Mouse (Mus musculus): ENCODE data around the gene P2ry6. TPM values are rescaled to one million over a fixed set of nuclear protein-coding genes. Genes with fewer than 3 reads are reported as not detected.

P2ry6 gene
- polyA plus RNA-seq, 1 experiment from 2014 or later = 1.9 TPM

GRCm38 (mm10) chr7:100999623-101000022 is 25.2 kb upstream of the P2ry6 start:
- H3K9ac ChIP-seq = no peak overlapping the region
- no peaks in the 10 kb centered on the region for H3K27me3 ChIP-seq
- 84% methylated on average over 5 of the region's 5 CpGs for WGBS
- no peak overlapping the region for H3K4me3 ChIP-seq (replicated peaks)
- H3K4me2 ChIP-seq = no peak overlapping the region
- H3K4me1 ChIP-seq = no peaks in the 10 kb centered on the region
- H3K27ac ChIP-seq = no peak overlapping the region
- H3K9me3 ChIP-seq = no peaks in the 10 kb centered on the region
- H3K36me3 ChIP-seq (replicated peaks) = no peaks in the 10 kb centered on the region
- no peak for ATAC-seq (ENCODE audit: low FRiP score)

DNA sequence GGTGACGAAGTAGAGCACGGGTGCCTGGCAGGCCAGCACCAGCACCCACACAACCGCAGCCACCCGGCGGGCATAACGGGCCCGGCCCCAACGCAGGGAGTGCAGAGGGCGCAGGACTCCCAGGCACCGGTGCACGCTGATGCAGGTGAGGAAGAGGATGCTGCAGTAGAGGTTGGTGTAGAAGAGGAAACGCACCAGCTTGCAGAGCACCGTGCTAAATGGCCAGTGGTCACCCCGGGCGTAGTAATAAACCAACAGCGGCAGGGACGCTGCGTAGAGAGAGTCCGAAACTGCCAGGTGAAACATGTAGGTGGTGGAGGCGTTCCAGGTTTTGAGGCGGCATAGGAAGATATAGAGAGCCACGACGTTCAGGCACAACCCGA is 24.1 kb upstream of the P2ry6 start:
- H3K27ac ChIP-seq = no peak overlapping the region
- WGBS = 91% methylated on average over 24 of the region's 24 CpGs
- H3K9ac ChIP-seq = no peak overlapping the region
- H3K9me3 ChIP-seq = no peaks in the 10 kb centered on the region
- no peak overlapping the region for H3K4me2 ChIP-seq
- no peak overlapping the region for H3K4me3 ChIP-seq (replicated peaks)
- H3K27me3 ChIP-seq = no peaks in the 10 kb centered on the region
- no peaks in the 10 kb centered on the region for H3K4me1 ChIP-seq
- no peak for ATAC-seq (ENCODE audit: low FRiP score)
- H3K36me3 ChIP-seq (replicated peaks) = no peaks in the 10 kb centered on the region

DNA sequence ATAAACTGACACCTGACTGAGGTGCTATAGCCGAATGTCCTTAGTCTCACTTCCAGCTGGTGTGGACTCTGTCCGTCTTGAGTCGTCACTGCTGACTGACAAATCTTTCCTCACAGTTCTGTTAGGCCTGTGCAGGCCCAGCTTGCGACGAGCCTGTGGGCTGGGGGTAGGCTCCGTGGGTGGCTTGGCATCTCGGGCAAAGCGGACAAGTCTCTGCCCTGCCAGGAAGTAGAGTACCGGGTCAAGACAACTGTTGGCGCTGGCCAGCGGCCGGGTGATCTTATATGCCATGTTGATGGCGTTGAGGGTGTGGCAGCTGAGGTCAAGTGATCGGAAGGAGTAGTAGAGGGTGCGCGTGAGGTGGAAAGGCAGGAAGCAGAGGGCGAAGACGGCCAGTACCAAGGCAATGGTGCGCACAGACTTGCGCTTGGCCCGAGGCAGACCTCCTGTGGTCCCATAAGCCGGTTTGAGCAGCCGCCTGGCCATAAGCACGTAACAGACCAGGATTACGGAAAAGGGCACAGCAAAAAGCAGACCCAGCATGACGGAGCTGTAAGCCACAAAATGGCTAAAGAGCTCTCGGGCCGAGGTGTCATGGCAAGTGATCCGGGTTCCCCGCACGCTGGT is 23.6 kb upstream of the P2ry6 start:
- Histone ChIP-seq H3K27ac (no peak overlapping the region), H3K27me3 (no peaks in the 10 kb centered on the region), H3K9me3 (no peaks in the 10 kb centered on the region), H3K9ac (no peak overlapping the region), H3K36me3 (replicated peaks) (no peaks in the 10 kb centered on the region), H3K4me1 (no peaks in the 10 kb centered on the region), H3K4me2 (no peak overlapping the region), H3K4me3 (replicated peaks) (no peak overlapping the region)
- WGBS = 87% methylated on average over 31 of the region's 31 CpGs
- no peak for ATAC-seq (ENCODE audit: low FRiP score)

DNA sequence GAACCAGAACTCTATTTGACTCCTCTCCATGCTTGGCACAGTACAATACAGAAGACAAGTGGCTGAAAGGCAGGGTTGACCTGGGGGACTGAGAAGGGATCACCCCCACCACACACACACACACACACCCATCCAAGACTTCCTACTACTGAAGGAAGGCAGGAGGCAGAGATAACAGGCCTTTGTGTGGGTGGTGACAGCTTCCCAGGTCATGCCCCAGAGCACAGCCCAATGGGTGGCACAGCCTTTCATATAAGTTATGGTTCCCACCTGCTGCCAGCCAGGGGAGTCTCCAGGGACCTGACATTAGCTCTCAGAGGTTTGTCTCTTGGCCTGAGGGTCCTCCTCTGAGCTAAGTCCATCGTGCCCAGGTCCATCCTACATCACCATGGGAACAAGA is 22.8 kb upstream of the P2ry6 start:
- ATAC-seq (ENCODE audit: low FRiP score) = no peak
- H3K9ac ChIP-seq = no peak overlapping the region
- H3K9me3 ChIP-seq = no peaks in the 10 kb centered on the region
- H3K4me1 ChIP-seq = no peaks in the 10 kb centered on the region
- no peak overlapping the region for H3K4me2 ChIP-seq
- H3K27me3 ChIP-seq = no peaks in the 10 kb centered on the region
- H3K4me3 ChIP-seq (replicated peaks) = no peak overlapping the region
- 73% methylated on average over 1 of the region's 1 CpGs for WGBS
- no peaks in the 10 kb centered on the region for H3K36me3 ChIP-seq (replicated peaks)
- H3K27ac ChIP-seq = no peak overlapping the region

- H3K9ac ChIP-seq = no peak overlapping the region
- H3K9me3 ChIP-seq = no peaks in the 10 kb centered on the region
- H3K4me2 ChIP-seq = no peak overlapping the region
- no peak overlapping the region for H3K27ac ChIP-seq
- H3K4me1 ChIP-seq = peaks cover 2% of the 10 kb centered on the region; the same call in 1 of the 2 replicates
- ATAC-seq (ENCODE audit: low FRiP score) = no peak
- no peaks in the 10 kb centered on the region for H3K27me3 ChIP-seq
- H3K4me3 ChIP-seq (replicated peaks) = no peak overlapping the region
- no peaks in the 10 kb centered on the region for H3K36me3 ChIP-seq (replicated peaks)
- 83% methylated on average over 3 of the region's 3 CpGs for WGBS
These were observed 21.5 kb upstream of the P2ry6 start for GRCm38 (mm10) chr7:100995951-100996350.

GRCm38 (mm10) chr7:100995260-100995864 is 20.9 kb upstream of the P2ry6 start:
- Histone ChIP-seq H3K27ac (no peak overlapping the region), H3K4me1 (peaks cover 8% of the 10 kb centered on the region), H3K36me3 (replicated peaks) (no peaks in the 10 kb centered on the region), H3K4me3 (replicated peaks) (no peak overlapping the region), H3K9ac (no peak overlapping the region), H3K4me2 (no peak overlapping the region), H3K9me3 (no peaks in the 10 kb centered on the region), H3K27me3 (no peaks in the 10 kb centered on the region)
- 86% methylated on average over 7 of the region's 7 CpGs for WGBS
- ATAC-seq (ENCODE audit: low FRiP score) = no peak

- no peaks in the 10 kb centered on the region for H3K9me3 ChIP-seq
- H3K9ac ChIP-seq = no peak overlapping the region
- no peak overlapping the region for H3K4me3 ChIP-seq (replicated peaks)
- H3K27ac ChIP-seq = no peak overlapping the region
- no peaks in the 10 kb centered on the region for H3K27me3 ChIP-seq
- H3K4me1 ChIP-seq = peaks cover 8% of the 10 kb centered on the region
- H3K36me3 ChIP-seq (replicated peaks) = no peaks in the 10 kb centered on the region
- no peak overlapping the region for H3K4me2 ChIP-seq
- no peak for ATAC-seq (ENCODE audit: low FRiP score)
- WGBS = 37% methylated on average over 4 of the region's 4 CpGs
These were observed 18.7 kb upstream of the P2ry6 start for GRCm38 (mm10) chr7:100993166-100993565.

DNA sequence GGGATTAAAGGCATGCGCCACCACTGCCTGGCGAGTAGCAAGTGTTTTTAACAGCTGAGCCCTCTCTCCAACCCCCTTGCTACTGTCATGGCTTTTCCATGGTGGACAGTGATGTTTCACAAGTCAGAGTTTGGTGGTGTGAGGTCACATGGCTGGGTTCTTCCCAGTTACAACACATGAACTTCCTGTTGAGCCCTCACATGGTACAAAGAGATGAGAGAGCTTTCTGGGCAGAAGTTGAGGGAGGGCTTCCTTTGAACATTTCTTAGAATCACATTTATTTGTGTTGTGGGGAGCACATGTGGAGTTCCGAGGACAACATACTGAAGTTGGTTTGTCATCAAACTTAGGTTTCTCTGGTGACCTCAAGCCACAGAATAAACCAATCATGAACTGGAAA is 17.5 kb upstream of the P2ry6 start:
- H3K9me3 ChIP-seq = no peaks in the 10 kb centered on the region
- H3K9ac ChIP-seq = no peak overlapping the region
- H3K36me3 ChIP-seq (replicated peaks) = no peaks in the 10 kb centered on the region
- H3K4me2 ChIP-seq = no peak overlapping the region
- no peak overlapping the region for H3K4me3 ChIP-seq (replicated peaks)
- whole genome bisulfite sequencing = 92% methylated on average over 3 of the region's 3 CpGs
- H3K27ac ChIP-seq = no peak overlapping the region
- peaks cover 8% of the 10 kb centered on the region for H3K4me1 ChIP-seq
- H3K27me3 ChIP-seq = no peaks in the 10 kb centered on the region
- ATAC-seq (ENCODE audit: low FRiP score) = no peak

- no peaks in the 10 kb centered on the region for H3K36me3 ChIP-seq (replicated peaks)
- H3K4me2 ChIP-seq = no peak overlapping the region
- no peak overlapping the region for H3K27ac ChIP-seq
- H3K9ac ChIP-seq = no peak overlapping the region
- peaks cover 8% of the 10 kb centered on the region for H3K4me1 ChIP-seq
- WGBS = 30% methylated on average over 9 of the region's 9 CpGs
- no peaks in the 10 kb centered on the region for H3K9me3 ChIP-seq
- no peaks in the 10 kb centered on the region for H3K27me3 ChIP-seq
- ATAC-seq (ENCODE audit: low FRiP score) = no peak
- H3K4me3 ChIP-seq (replicated peaks) = no peak overlapping the region
These were observed 16.3 kb upstream of the P2ry6 start for GRCm38 (mm10) chr7:100990636-100991311.

GRCm38 (mm10) chr7:100988092-100988491 is 13.6 kb upstream of the P2ry6 start:
- peaks cover 21% of the 10 kb centered on the region for H3K4me1 ChIP-seq
- H3K27me3 ChIP-seq = no peaks in the 10 kb centered on the region
- 0 out of 2 replicates have a peak, but pooled peaks have one; percentile 53 for ATAC-seq (ENCODE audit: low FRiP score)
- no peak overlapping the region for H3K9ac ChIP-seq
- no peak overlapping the region for H3K4me2 ChIP-seq
- H3K27ac ChIP-seq = no peak overlapping the region
- no peaks in the 10 kb centered on the region for H3K9me3 ChIP-seq
- H3K4me3 ChIP-seq (replicated peaks) = no peak overlapping the region
- no peaks in the 10 kb centered on the region for H3K36me3 ChIP-seq (replicated peaks)
- WGBS = 24% methylated on average over 9 of the region's 9 CpGs

DNA sequence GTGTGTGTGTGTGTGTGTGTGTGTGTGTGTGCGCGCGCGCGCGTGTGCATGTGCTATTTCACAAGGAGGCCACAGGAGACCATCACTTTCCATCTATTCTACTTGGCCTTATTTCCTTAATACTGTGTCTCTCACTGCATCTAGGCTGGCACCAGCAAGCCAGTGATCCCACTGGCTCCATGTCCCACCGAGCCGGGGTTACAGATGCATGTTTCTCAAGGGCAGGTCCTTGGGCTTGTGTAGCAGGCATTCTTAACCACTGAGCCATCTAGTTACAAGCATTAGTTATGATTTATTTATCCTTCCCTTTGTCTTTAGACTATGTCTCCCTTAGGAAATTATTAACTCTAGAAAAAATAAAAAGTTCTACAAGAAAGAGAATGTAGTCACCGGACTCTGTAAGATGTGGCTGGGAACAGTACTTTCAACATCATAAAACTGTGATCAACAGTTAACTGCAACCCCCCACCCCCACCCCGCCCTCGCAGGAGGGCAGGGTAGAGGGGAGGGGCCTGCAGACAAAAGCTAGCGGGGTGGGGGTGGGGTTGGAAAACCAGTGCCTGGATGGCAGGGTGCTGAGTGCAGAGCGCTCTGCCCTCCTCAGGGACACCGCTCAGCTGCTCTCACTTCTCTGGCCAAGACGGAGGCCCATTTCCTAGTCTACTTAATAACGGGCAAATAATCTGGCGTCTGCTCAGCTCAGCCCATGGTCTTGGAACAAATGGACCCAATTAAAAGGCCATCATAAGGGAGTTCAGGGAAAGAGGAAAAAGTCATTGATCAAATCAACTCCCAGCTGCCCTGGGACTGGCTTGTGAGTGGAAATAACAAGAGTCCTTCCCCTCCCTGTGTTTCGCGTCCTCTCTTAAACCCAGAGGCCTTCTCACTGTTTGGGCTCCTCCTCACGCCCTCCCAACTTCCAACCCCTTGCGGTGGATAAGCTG is 10.3 kb upstream of the P2ry6 start:
- Histone ChIP-seq H3K9ac (peak overlapping the region; percentile 21; the same call in 1 of the 2 replicates), H3K27ac (no peak overlapping the region), H3K9me3 (no peaks in the 10 kb centered on the region), H3K4me1 (peaks cover 12% of the 10 kb centered on the region), H3K4me3 (replicated peaks) (no peak overlapping the region), H3K27me3 (no peaks in the 10 kb centered on the region), H3K36me3 (replicated peaks) (no peaks in the 10 kb centered on the region), H3K4me2 (peak overlapping the region; percentile 13; the same call in 1 of the 2 replicates)
- WGBS = 38% methylated on average over 21 of the region's 21 CpGs
- peak; percentile 61; the same call in 1 of the 2 replicates for ATAC-seq (ENCODE audit: low FRiP score)

DNA sequence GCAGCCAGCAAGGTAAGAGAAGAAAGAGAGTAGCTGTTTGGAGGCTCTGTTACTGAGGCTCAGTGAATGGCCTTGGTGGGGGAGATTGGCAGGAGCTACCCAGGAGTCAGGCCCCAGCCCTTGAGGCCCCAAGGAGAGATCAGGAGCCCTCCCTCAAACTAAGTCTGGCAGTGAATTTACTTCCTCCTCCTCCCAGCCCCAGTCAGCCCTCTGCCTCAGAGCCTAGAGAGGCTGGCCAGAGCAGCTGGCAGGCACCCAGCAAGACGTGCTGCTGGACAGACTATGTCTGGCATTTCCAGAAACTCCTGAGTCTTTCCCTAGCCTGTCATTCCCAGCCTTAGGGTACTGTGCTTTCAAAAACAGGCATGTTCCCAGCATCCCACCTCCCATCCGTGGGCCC is 4.7 kb upstream of the P2ry6 start:
- no peak overlapping the region for H3K27ac ChIP-seq
- H3K4me3 ChIP-seq (replicated peaks) = no peak overlapping the region
- no peak overlapping the region for H3K4me2 ChIP-seq
- no peak for ATAC-seq (ENCODE audit: low FRiP score)
- no peaks in the 10 kb centered on the region for H3K36me3 ChIP-seq (replicated peaks)
- H3K27me3 ChIP-seq = peaks cover 15% of the 10 kb centered on the region
- no peak overlapping the region for H3K9ac ChIP-seq
- WGBS = 49% methylated on average over 2 of the region's 2 CpGs
- H3K4me1 ChIP-seq = peaks cover 4% of the 10 kb centered on the region
- no peaks in the 10 kb centered on the region for H3K9me3 ChIP-seq
